Mouse (Mus musculus) heart, adult 18-20 months (tissue): ENCODE measurements at regions not wholly inside any gene's neighbourhood (a gene's known extent, or its start where the extent isn't known, plus 50 kb on each side); places are given as distances from the start of the nearest gene placed in this dataset.

Experiments used
- DNase-seq, 2 experiments: peaks; one replicate each; pipeline ENCODE4 v3.0.0; 2021 to 2022; ENCODE audit warnings: mixed read lengths in 1 of 2

GRCm38 (mm10) chr14:80485149-80485548 is 501.3 kb downstream of the Olfm4 start:
- no peak for DNase-seq

DNA sequence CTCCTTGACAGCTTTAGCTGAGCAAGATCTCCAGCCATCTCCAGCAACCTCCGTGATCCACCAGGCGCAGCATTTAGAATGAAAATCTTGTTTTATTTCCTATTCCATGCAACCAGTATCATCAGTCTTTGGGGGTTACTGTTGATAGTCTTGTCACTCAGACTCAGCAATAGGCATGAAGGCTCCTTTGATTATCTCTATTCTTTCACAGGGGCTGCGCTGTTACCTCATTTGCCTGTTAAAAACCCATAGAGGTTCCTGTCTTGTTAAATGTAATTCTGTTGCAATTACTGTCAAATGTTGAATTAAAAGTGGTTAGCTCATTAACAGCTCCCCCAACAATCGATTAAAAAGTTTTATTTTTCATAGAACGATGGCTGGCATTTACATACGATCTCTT is 502.7 kb downstream of the Olfm4 start:
- no peak for DNase-seq

DNA sequence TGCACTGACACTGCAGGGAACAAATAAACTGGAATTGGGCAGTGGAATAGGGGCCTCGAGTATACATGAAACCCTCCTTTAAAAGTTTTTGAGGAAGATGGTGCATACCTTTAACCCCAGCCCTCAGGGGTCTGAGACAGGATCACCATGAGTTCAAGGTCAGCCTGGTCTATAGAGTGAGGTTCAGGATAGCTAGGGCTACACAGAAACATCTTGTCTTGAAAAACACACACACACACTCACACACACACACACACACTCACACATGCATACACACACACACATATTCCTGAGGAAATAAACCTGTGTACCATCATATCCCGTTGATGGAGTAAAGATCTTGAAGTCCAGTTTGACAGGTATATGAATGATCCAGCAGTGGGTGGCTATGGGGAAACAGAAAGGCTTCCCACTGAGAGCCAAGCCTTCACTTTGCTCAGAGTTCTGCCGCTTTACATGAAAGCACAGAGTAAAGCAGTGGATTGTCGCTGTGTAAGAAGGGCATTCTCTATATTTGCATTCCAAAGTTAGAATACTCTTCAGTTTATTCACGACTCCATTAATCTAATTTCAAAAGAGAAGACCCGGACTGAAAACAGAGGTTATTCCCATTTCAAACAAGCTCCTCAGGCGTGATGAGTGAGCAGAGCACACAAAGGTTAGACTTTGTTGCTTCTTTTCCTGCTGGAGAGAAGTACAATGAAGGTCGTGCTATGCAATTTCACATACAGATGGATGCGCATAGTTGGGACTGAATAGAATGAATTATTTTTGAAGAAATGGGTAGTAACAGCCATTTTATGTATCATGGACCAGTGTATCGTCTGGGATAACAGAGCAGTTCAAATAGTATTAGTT is 508.4 kb downstream of the Olfm4 start:
- DNase-seq, result no peak

DNA sequence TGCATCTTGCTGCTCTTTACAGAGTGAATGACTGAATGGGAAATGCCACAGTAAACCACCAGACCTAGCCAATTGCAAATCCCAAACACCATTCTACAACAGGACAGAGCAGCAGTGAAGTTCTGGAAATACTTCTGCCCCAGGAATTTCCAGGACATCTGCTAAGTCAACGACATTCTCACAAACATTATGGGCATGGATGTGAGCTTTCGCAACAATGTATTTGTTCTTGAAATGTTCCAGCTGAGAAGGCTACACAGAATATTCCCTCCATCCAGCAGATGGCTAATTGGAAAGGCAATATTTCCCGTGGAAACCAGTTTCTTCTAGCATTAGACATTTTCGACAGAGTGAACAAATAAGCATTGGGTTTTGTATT is 509.0 kb downstream of the Olfm4 start:
- no peak for DNase-seq

GRCm38 (mm10) chr14:80504351-80504750 is 520.5 kb downstream of the Olfm4 start:
- no peak for DNase-seq

- no peak for DNase-seq
Measured at GRCm38 (mm10) chr14:80516626-80517025, 532.7 kb downstream of the Olfm4 start.

DNA sequence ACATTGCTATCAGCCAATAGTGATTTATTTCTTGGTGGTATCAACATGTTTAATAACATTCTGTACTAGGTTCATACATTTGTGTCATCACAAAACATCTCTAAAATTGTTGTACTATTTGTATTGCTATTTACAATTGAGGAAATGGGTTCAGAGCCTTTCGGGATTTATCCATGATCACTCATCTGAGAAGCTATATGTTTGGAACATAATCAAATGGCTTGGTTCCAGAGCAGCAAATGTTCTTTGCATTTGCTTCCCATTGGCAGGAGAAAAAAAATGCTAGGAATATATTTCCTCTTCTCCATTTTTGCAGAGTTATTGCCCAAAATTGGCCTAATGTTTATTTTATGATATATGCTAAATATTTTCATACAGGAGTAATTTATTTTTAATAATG is 537.3 kb downstream of the Olfm4 start:
- no peak for DNase-seq

GRCm38 (mm10) chr14:80521631-80522030 is 537.8 kb downstream of the Olfm4 start:
- no peak for DNase-seq

DNA sequence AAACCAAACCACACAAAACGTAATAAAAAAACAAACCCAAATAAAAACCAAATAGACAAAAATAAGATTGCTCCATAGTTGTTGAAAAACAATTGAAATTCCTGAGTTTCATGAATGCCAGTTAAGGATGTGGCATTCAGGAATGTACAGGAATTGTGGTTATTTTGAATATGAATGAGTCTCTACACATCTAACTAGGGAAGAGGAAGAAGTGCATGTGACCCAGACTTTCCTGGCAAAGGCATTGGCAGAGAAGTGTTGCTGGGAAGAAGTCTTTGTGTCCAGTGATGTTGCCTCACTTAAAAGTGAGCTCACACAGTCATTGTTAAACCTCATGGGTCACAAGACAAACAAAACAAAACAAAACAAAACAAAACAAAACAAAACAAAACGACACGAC is 538.7 kb downstream of the Olfm4 start:
- DNase-seq, result no peak

- DNase-seq, result no peak
Measured at GRCm38 (mm10) chr14:80528419-80529028, 544.6 kb downstream of the Olfm4 start.

- DNase-seq, result no peak
Measured at GRCm38 (mm10) chr14:80536044-80536745, 552.3 kb downstream of the Olfm4 start.

DNA sequence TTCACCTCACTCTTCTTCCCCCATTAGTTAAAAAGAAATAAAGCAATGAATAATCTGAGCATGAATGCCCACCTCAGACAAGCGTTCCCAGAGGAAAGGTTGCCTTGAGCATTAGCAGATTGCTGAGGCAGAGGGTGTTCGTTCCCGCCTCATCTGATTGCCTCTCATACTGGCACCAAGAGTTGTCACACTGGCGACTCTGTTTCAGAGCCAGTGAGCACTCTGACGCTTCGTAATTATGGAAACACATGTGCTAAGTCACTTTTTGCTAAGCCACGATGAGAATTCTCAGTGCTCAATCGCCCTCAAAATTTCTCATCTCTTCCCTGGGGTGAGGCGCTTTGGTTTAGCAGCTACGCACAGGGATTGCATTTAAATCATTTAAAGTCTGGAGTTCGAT is 576.1 kb downstream of the Olfm4 start:
- no peak for DNase-seq
